Mouse (Mus musculus): Measurements from ENCODE around the gene Gins2.

DNA sequence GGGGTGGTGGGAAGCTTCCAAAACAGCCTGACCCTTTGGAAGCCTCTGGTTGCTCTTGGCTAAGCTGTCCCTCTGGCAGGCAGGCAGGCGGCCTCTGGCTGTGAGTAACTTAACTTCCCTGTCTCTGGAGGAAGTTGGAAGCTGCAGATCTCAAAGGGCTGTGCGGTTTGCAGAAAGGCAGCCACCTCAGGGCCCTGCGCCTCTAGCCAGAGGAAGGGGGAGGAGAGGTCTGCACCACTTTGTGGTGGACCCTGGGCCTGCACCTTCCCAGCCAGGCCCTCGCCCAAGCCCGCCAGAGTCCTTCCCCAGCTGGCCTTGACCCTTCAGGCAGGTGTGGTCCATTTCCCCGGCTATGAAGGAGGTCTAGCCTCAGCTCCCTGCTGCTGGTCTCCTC is 49.7 kb downstream of the Gins2 start:
- TF ChIP-seq ZMIZ1 (IDR thresholded peaks at IDR 0.05; ENCODE audit: low read depth, low read length) = no peak
- TF ChIP-seq POLR2A (IDR thresholded peaks at IDR 0.05; ENCODE audit: low read depth, low read length) = no peak
- no peak for TF ChIP-seq TBP (conservative IDR thresholded peaks at IDR 0.05; ENCODE audit: low read depth, low read length)
- TF ChIP-seq CTCF (conservative IDR thresholded peaks at IDR 0.05 in 1 of 2, IDR thresholded peaks at IDR 0.05 in 1 of 2; ENCODE audit: low read depth in 2 of 2, low read length in 2 of 2) = no peak
- no peak for TF ChIP-seq E2F4 (IDR thresholded peaks at IDR 0.05; ENCODE audit: insufficient replicate concordance, low read depth, low read length)
- TF ChIP-seq EP300 (IDR thresholded peaks at IDR 0.05; ENCODE audit: low read length) = no peak
- TF ChIP-seq MAX (IDR thresholded peaks at IDR 0.05; ENCODE audit: low read length) = no peak
- no peak for TF ChIP-seq TCF12 (IDR thresholded peaks at IDR 0.05; ENCODE audit: low read depth, low read length)
- no peak for TF ChIP-seq MAZ (IDR thresholded peaks at IDR 0.05; ENCODE audit: low read depth, low read length)
- no peak for TF ChIP-seq POLR2AphosphoS2 (IDR thresholded peaks at IDR 0.05; ENCODE audit: low read depth, low read length)

Measured in CH12.LX (cell line).